Mouse (Mus musculus) CD4-positive, CD25-positive, alpha-beta regulatory T cell, adult 4 months (primary cell): ENCODE results near the gene Dnhd1. TPM values are rescaled to one million over a fixed set of nuclear protein-coding genes. Genes with fewer than 3 reads are reported as not detected.

Experiments
- ATAC-seq: one replicate; pipeline ENCODE4 v1.8.0; 2017
- polyA plus RNA-seq, 2 experiments: library from polyadenylated mRNA; unstranded; fragments of 100-300 nt; shearing (Covaris generic); gene quantifications; one replicate each; pipeline ENCODE4 v1.2.1; 2017

Gene Dnhd1
- polyA plus RNA-seq = 1 to 10 TPM in 1 of 2 experiments, under 1 TPM in 1; 0.83 to 3.2 TPM

- ATAC-seq = peak; percentile 96
Measured at GRCm38 (mm10) chr7:105650639-105651435, at the start of gene Dnhd1. Gene Dnhd1, plus strand, starts transcription at chr7:105650827.

GRCm38 (mm10) chr7:105602860-105603623 lies 47.6 kb upstream of the Dnhd1 start:
- ATAC-seq = no peak

GRCm38 (mm10) chr7:105608467-105608866 lies 42.2 kb upstream of the Dnhd1 start:
- no peak for ATAC-seq

- ATAC-seq = no peak
Measured at GRCm38 (mm10) chr7:105611767-105612166, 38.9 kb upstream of the Dnhd1 start.

- ATAC-seq = no peak
Measured at GRCm38 (mm10) chr7:105614400-105614799, 36.2 kb upstream of the Dnhd1 start.

DNA sequence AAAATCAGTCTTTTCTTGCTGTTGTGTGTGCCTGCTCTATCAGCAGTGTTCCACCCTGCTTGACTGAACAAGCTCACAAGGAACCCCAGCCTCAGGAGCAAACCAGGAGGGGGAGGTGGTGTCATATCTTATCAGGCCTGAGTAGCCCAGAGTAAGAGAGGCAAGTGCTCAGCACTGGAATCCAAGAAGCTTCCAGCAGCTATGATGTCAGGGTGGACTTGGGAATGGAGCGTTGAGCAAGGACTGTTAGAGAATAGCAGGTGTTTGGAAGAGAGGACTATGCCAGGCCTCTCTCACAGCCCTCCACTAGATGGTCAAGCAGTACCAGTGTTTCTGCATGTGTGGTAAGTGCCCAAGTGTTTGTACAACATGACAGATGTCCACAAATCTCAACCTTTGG lies 34.9 kb upstream of the Dnhd1 start:
- ATAC-seq = no peak

GRCm38 (mm10) chr7:105616561-105616960 lies 34.1 kb upstream of the Dnhd1 start:
- ATAC-seq = no peak

GRCm38 (mm10) chr7:105617810-105618209 lies 32.8 kb upstream of the Dnhd1 start:
- ATAC-seq = no peak

DNA sequence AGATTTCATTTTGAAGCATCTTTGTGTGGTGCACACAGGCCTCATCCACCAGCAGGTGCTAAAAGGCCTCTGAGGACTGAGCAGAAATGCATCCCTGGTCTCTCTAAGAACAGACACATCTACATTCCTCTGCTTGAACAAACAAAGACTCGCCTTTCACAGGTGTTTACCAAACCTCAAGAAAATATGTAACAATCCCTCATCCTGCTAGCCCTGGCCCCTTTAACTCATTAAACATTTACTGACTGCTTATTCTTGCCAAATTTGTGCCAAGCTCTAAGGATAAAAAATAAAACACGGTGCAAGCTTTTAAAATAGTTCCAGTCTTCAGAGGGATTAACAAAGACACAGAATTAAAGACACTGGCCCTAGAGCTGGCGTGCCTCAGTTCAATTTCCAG lies 30.9 kb upstream of the Dnhd1 start:
- no peak for ATAC-seq

DNA sequence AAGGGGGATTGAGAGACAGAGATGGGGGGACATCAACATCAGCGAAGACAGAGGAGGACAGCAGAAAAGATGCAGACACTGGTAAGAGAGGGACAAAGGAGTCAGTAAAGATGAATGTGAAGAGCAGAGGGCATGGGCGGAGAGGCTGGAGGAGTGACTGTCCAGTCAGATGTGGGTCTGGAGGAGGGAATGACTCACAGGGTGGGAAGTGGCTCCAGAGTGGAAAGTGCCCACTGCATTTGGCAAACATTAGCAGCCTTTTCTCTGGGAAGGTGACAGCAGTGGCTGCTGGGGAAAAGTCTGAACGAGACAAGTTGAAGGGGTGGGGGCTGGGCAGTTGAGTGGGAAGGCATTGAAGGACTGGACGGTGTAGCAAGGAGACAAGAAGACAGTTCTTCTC lies 29.6 kb upstream of the Dnhd1 start:
- ATAC-seq = no peak

GRCm38 (mm10) chr7:105621646-105622292 lies 28.9 kb upstream of the Dnhd1 start:
- ATAC-seq = no peak

DNA sequence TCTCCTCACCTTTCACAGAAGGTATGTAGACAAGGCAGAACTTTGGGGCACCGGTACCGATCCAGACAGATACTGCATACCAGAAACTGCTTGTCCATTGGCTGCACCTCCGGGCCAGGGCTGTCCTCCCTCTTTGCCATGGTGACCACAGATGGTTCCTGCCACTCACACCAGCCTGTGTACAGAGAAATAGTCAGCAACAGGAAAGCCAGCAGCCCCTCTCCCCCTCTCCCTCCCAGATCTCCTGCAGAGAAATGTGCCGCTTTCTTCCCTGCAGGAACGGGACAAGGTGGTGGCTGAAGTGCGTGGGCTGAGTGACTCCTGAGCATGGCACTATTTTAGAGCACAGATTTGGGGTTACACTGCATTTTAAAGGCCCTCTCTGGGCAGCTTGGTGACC lies 25.2 kb upstream of the Dnhd1 start:
- no peak for ATAC-seq

DNA sequence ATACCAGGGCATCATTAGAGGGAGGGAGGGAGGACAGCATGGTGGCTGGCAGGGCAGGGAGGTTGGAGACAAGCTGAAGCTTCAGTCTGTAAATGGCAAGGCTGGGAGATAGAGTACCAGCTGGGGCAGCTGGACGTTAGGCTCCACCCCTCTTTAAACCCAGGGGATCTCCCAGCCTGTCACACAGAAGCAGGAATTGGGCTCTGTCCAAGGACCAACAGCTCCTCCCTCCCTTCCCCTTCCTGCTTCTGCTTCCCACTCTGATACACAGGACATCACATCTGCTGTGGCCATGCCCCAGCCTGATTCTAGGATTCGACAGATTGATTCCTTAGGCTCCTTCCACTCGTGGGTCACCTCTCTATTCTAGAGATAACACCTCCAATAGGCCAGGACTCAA lies 22.0 kb upstream of the Dnhd1 start:
- ATAC-seq = no peak

DNA sequence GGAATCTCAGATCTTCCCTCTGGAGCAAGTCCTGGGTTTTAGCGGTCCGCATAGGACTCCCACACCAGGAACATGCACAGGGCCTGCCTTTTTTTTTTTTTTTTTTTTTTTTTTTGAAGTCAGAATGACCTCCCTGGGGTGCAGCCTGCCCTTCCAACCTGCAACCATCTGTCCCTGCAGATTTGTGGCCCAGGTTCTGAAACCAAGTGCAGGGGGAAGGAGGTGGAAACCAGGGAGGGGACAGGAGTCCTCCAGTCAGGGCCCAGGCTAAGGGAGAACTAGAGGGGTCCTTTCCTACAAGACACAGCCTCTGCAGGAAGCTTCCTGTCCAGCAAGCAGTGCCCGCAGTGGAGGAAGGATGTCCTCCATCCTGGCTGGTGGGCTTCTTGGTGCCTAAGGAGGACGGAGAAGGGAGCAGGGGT lies 18.1 kb upstream of the Dnhd1 start:
- no peak for ATAC-seq

GRCm38 (mm10) chr7:105633127-105633800 lies 17.4 kb upstream of the Dnhd1 start, which contains the start of gene Trim3:
Gene Trim3, minus strand, starts transcription at chr7:105633571.
- peak; percentile 85 for ATAC-seq

GRCm38 (mm10) chr7:105633801-105634135 lies 16.9 kb upstream of the Dnhd1 start:
- peak; percentile 5 for ATAC-seq

- no peak for ATAC-seq
Measured at GRCm38 (mm10) chr7:105634272-105634920, 16.2 kb upstream of the Dnhd1 start.

- ATAC-seq = no peak
Measured at GRCm38 (mm10) chr7:105635726-105636125, 14.9 kb upstream of the Dnhd1 start.

DNA sequence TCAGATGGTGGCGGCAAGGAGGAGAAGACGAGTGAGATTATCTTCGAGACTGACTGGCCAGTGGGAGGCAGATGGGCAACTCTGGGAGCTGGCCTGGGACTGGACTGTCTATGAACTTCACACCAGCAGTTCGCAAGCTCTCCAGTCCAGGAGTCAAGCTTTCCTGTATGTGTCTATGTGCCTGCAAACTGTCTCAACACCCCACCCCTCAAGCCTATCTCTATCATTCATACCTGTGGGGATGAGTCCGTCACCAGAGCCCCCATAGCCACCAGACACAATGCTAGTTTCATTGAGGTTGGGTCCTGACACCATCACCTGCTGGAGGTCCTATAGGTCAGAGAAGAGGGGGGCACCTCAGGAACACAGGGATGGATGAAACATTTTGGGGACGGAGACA lies 11.9 kb upstream of the Dnhd1 start:
- no peak for ATAC-seq

DNA sequence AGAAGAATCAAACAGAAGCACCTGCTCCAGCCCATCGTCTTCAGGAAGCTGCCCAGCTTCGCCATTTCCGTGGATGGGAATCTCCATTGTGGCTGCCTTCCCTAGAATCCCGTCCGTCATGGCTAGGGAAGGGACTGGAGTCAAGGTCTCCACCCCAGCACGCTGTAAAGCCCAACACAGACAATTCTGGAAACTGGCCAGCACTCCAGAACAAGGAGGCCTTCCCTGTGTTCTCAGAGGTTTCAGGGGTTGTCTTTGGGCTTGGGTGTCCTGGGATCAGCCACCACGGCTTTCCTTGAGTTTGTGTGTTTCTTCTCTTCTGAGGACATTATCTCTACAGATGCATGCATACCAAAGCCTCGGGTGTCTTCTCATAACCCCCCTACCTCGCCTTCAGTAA lies 11.3 kb upstream of the Dnhd1 start:
- ATAC-seq = no peak

DNA sequence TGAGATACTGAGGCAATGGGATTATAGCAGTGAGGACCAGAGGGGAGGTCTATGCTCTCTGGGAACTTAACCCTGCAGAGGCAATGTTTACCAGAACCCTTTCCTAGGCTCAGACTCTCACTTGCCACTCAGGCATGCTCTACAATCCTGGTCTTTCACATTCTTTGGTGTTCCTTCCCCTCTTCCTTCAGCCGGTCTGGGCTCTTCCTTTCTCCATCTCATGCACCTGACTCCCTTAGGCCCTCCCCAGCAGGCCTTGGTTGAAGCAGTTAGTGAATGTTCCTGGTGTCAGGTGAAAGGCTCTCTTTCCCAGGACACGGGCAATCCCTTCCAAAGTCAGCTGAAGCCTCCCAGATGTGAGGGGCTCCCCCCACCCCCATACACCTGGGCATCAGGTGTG lies 10.9 kb upstream of the Dnhd1 start, which contains the start of gene Timm10b:
TSS of gene Timm10b (plus strand) at position 301 of the 400 bp plus-strand sequence.
- peak; percentile 12 for ATAC-seq

- ATAC-seq = peak; percentile 96
Measured at GRCm38 (mm10) chr7:105640233-105640893, 10.3 kb upstream of the Dnhd1 start, which contains the start of the genes Arfip2 and Gm45799. Gene Arfip2, minus strand, starts transcription at chr7:105640416. Gene Gm45799, plus strand, starts transcription at chr7:105640552.
